Mouse (Mus musculus) lung, postnatal 4 days (tissue): ENCODE measurements around the gene Plekhg1.

Source experiments
- DNase-seq, 2 experiments: peaks; one replicate each; pipeline ENCODE4 v3.0.0; 2021

Plekhg1 gene

DNA sequence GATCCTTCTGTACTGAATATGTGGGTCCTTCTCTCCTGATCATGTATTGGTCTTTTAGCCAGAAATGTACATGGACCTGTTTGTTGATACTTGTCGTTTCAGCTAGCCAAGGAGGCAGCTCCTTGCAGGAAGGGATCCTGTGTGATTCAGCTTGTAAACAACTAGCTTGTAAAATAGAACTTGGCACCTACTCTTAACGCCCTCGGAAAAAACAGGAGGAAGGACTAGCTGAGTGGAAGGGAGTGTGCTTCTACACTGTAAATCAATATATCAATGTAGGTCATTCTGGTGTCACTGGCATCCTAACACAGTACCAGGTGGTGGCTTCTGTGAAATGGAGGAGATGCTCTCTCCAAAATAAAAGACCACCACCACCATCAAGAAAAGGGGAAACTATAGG lies 157.9 kb downstream of the Plekhg1 start:
- no peak for DNase-seq

DNA sequence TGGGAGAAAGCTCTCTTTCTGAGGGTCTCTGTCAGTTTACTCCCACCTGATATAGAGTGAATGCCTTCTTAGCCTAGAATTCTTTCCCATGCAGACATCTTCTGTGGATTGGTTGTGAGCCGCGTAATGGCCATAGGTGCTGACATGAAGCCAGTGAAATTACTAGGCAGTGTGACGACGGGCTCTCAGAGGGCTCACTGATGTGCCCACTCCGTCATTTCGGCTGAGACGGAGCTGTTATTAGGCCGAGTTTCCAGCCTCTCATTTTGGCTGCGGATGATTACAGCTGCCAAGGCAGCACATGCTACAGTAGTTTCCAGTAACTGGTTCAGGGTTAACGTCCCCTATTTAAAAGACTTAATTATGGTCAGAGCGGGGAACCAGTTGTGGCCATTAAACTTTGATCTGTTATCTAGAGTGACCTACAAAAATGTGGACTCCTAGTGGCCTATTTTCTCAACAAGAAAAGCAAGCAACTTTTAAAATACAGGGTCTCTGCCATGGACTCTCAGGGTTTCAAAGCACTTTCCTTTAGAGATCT lies 160.3 kb downstream of the Plekhg1 start:
- no peak for DNase-seq

DNA sequence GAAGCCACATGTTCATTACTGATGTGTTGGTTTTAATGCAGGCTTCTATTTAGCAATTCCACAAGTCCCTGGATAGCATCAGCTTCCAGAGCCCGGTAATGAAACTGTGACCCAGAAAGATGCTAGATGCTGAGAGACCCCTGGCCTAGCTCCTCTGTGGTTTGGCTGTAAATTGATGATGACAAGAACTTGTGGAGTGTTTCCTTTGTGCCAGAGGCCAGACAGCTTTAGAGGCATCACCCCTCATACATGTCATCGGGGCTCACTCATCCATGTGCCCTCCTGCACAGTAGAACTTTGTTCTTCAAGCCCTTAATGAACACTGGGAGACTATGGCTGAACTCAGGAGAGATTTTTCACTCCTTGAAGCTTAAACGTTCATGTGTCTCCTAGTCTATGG lies 165.6 kb downstream of the Plekhg1 start:
- DNase-seq = no peak

DNA sequence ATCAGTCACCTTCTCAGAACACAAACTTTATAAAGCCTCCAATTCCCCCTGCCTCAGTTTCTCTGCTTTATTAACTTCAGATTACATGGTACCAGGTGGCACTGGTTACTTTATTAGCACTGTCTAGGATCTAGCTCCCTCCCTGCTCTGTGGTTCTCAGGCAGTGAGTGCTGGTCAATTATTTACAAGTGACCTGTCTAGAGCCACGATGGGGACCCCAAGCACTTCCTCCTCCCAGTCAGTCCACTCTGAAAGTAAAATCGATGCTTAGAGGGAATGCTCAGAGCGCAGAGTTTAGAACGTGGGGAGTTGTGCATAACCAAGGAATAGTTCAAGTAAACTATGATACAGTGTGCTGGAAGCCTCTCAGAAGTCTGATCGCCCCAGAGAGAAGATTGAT lies 173.9 kb downstream of the Plekhg1 start:
- DNase-seq = no peak

DNA sequence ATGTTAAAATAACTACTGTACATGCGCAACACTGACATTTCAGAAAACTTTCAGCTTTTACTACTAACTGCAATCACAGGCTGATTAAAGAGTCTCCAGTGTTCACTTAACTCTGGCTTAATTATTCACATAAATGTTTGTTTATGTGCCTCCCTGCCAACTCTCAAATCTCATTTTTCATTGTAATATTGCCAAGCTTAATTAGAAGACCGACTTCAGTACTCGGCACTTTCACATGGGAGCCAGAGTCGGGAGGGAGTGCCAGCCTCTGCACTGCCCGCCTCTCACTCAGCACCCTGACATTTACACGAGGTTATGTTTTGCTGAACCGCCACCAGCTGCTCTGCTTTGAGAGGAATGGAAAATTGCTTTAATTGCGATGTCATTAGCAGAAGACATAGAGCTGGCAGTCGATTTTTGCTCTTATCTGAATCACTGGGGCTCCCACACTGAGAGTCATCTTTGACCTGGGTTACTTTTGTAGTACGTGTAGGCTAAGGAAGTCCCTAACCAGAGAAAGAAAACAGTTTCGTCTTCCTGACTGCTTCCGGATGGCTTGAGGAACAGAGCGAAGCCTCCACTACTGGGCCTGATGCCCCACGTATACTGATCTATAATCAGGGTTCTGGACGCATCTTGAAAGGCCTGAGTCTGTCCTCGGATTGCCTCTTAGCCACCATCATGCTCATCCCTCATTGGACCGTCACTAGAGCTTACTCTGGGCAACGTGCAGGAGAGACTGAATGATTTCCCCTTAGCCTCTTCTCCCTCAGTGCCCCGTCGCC lies 180.4 kb downstream of the Plekhg1 start:
- peak in 1 of 2 experiments; percentile 35 for DNase-seq

DNA sequence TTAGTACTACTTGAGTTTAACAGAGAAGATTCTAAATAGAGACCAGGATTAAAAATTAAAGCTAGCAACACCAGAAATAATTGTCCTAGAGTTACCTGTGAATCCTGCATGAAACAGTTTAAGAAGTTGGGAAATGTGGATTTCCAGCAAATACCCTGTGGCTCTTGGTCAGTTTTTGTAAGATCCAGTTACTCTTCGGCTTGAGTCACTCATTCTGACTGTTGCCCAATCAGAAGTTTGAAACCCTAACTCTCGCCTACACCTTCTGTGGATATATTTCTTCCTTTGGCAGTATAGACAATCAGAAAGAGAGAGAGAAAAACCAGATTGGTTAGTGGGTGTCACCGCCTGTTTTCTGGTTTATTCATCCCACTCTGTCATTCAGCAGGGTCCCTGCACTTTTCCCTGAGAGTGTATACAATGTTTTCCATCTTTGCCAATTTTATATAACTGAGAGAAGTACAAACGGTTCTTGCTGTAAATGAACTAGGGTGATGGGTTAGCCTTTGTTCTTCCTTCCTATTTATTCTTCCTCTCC lies 187.9 kb downstream of the Plekhg1 start:
- no peak for DNase-seq

DNA sequence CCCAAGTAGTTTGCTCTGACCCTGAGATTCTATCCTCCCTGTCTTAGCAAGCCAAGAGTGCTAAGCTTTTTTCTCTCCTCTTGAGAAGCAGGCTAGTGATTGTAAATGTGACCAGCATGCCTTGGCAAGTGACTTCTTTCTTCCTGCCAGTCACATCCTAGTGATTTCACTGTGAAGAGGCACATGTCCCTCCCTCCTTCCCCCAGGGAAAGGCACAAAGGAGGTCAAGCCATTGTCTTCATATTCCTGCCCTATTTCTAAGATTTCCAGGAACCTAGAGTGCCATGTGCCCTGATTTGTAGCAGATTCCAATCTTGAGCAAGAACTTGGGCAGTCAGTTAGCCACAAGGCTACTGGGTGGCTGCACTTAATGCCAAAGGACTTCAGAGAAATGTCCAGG lies 191.7 kb downstream of the Plekhg1 start:
- DNase-seq = no peak

DNA sequence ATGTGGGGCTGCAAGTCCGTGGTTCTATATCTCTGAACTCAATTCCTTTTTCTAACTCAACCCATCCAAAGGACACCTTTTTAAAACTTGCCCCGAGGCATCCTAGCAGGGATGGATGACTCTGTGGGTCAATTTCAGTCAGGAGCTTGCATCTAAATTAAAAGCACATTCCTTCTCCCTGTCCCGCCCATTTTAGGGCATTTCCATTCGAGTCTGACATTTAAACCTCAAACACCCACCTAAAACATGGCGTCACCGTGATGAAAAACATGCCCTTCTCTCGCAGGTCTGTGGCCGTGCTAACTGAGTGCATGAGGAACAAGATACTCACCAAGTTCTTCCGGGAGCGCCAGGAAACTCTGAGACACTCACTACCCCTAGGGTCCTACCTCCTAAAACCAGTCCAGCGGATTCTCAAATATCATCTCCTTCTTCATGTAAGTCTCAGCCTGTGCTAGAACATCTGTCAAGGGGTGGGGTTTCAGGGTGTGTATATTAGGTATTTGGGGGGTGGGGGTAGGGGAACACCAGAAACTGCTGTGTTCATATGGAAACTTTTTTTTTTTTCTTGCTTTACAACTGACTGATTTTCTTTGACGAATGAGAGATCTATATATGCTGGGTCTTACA lies 193.3 kb downstream of the Plekhg1 start:
- DNase-seq = no peak

DNA sequence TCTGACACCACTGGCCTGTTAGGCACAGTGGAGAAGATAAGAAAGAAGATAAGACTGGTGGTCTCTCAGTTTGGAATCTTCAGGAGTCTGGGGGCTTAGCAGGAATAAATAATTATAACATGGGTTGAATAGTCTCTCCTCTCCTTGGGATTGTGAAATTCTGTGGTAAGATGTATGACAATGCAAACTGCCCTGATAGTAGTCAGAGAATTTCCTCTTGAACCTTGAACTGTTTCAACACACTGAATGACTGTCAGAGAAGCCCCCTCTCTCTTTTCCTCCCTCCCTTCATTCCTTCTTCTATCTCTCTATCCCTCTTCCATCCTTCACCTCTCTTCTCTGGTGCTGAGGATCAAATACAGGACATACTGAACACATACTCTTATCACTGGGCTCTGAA lies 196.7 kb downstream of the Plekhg1 start:
- DNase-seq = no peak

DNA sequence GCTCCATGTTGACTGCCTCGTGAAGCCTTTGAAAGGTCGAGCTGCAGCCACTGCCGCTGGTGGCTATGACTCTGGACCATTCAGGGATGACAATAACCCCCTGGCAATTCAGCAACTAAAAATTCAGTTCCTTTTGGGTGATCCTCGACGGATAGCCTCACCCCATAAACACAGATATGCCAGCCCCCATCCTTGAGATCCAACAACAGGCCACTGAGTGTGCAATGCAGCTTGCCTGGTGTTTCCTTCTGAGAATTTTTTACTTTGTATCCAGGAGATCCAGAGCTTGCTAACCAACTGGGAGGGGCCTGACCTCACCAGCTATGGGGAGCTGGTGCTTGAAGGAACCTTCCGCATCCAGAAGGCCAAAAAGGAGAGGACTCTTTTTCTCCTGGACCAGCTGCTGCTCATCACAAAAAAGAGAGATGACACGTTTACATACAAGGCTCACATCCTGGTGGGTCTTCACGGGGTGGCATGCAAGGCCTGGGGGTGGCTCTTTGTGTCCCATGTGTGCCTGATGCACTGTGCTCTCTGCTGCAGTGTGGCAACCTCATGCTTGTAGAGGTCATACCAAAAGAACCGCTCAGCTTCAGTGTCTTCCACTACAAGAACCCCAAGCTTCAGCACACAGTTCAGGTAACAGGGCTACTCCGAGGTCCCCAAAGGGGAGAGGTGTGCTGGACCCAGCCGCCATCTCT lies 199.9 kb downstream of the Plekhg1 start:
- no peak for DNase-seq

DNA sequence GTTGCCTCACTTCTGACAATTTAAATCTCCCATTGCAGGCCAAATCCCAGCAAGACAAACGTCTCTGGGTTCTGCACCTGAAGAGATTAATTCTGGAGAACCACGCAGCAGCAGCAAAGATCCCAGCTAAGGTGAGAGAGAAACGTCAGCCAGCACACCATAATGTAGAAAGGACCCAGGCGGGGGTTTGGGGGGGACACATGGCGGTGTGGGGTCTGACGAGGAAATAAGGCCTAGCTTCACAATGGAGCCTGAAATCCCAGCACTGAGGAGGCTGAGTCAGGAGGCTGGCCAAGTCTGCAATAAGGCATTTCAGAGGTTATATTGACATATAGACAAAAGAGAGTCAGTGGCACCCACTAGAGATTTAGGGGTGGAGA lies 200.4 kb downstream of the Plekhg1 start:
- no peak for DNase-seq

DNA sequence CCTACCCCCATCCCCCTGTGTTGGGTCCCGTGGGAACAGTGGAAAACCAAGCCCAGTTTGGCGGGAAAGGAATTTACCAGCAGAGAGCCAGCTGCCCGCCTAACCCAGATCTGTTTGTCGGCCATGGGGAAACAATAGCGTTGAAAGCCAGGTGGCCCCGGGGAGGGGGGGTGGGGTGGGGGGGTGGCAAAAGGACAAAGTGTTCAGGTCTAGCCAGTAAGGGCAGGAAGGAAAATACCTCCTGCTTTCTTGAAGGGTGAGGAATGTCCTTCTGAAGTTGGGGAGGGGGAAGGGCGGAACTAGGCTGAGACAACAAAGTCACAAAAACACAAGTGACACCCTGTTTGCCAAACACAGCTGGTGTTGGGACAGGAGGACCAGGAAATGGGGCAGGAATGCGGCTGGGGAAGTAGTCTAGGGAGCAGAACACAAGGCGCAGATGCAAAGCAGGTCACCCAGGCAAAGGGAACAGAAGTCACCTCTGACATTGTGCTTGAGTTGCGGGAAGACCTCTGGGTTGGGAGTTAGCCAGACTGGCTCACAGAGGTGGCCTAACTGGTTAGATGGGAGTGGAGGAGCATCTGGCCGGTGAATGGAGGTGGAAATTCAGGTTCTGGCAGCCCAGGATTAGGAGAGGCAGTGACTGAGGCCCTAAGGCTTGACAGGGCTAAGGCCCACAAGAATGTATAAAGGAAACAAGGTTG lies 201.0 kb downstream of the Plekhg1 start:
- peak; percentile 66 to 80 for DNase-seq

DNA sequence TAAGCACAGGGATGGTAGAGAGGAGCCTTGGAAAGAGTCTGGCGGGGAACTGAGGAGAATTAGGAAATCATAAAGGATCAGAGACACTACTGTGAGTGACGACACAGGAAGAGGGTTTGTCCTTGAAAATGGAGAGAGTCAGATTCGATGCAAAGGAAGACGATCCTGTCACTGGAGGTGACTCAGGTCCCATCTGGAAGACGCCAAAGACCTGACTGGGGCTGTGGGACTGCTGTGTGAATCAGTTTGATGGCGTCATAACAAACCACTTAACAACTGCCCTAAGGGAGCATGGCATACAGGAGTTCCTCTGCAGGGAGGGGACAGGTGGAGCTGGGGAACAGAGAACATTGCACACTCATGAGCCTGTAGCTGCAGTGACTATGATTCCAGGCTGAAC lies 202.1 kb downstream of the Plekhg1 start:
- DNase-seq = no peak

DNA sequence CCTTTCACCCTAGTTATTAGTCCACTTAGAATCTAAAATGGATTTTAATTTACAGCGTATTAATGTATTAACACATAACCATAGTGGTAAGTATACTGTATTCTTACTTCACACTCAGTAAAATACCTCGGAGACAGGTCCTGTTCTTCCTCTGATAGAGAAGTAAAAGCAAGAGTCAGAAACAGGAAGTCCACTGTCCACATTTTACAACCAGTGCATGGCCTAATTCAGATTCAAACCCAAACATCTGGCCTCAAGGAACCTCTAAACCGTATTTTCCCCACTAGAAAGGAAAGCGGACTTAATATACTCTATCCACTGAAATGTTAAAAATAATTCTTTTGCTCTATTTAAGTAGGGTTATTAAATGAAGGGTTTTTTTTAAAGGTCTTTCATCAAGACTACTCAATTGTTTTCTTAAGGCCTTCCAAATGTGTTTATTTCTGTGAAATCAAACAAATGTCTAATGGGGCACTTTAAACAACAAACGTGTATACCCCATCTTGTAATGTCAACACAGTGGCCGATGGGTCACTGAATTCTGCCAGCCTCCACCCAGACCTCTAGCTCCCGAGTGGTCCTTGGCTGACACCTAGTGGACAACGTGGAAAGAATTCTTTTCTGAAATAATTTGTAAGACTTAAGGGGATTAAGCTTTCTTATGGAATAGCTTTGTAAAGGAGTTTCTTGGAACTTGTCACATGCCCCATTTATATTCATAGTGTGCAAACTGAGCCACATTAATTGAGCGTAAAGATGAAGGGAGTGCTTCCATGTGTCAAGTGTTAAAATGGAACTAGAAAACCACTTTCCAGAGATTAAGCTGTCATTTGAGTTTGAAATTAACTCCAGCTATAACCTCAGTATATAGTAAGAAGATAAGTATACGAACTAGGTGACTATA lies 203.6 kb downstream of the Plekhg1 start:
- peak; percentile 62 to 82 for DNase-seq

DNA sequence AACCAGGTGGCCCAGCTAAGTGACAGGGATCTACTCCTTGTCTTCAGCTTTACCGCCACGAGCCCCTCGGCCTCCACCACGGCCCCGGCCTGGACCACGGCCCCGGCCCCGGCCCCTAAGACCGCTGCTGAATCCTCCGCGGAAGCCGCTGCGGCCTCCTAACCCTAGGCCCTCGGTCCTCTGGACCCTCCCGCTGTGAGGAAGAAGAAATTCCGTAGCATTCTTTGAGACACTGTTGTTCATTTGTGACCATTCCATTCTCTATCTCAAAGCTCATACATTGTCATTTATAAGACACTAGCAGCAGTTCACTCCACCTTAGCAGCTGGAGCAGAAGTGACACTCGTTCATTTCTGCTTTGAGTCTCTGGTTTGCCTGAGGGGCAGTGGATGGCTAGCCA lies 206.7 kb downstream of the Plekhg1 start:
- DNase-seq = no peak

DNA sequence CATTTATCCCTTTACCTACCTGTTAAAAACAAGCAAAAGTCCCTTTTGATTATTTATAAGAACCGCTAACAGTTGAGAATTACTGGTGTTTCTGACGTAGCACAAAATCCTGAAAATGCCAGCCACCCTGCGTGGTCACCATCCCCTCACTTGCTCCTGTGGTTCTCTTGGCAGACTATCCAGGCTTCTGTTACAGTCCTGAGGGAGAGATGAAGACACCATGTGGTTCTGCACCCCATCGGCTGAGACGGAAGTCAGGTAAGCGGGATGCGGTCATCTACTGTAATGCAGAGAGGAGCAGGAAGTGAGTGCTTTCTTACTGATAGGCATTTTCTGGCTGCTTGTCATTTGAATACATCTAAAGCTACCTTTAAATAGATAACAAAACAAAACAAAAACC lies 207.2 kb downstream of the Plekhg1 start:
- DNase-seq = no peak

DNA sequence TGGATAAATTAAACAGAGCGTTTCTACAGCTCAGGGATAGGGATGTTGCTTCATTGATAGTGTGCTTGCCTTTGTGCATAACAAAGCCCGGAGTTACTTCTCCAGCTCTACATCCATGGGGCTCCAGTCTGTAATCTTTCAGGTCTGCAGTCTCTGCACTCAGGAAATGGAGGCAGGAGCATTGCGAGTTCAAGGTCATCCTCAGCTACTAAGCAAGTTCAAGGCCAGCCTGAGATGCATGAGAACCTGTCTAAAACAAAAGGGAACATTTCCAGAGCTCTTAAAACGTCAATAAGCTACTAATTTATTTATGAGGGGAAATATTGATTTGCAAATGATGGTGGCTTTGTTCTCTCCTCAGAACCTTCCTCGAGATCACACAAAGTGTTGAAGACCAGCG lies 209.1 kb downstream of the Plekhg1 start:
- DNase-seq = no peak

DNA sequence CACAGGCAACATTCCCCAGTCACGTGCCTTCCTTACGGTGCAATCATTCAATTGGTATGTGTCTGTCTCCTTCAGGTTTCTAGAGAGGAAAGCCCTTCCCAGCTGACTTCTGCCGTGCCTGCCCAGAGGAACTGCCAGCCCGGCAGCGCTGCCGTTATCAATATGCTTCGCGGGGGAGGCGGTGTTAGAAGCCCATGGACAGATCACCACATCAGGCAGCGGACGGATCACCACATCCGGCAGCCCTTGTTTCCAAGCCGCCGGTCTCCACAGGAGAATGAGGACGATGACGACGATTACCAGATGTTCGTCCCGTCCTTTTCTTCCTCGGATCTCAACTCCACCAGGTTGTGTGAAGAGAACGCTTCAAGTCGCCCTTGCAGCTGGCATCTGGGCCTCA lies 216.3 kb downstream of the Plekhg1 start:
- DNase-seq = no peak

DNA sequence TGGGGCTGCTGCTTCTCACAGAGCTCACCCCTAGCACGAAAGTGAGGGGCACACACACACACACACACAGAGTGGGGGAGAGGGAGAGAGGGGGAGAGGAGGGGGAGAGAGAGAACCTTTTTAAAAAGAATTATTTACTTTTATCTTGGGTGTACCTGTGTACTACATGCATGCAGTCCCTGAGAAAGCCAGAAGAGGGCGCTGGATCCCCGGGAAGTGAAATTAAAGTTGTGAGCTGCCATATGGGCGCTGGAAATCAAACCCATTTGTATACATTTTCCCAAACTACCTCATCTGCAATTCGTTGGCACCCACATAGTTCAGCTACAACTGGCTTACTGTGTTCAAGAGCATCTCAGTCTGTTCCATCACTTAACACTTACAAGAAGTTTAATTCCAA lies 218.4 kb downstream of the Plekhg1 start:
- no peak for DNase-seq

DNA sequence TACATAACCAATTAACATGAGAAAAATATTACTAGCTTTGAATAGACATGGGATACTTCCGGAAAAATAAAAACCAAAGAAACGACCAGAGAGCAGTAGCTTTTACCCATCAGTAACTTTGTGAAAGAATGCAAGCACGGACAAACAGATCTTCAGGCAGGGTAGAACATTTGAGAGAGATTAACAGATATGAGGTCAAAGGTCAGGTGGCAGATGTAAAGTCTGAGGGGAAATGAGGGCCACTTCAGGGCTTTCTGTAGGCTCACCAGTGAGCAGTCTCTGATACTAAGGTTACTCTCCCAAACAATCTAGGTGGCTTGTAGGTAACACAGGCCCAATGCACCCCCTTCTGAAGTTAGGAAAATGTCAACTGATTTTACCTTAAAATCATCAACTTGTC lies 228.9 kb downstream of the Plekhg1 start:
- no peak for DNase-seq

DNA sequence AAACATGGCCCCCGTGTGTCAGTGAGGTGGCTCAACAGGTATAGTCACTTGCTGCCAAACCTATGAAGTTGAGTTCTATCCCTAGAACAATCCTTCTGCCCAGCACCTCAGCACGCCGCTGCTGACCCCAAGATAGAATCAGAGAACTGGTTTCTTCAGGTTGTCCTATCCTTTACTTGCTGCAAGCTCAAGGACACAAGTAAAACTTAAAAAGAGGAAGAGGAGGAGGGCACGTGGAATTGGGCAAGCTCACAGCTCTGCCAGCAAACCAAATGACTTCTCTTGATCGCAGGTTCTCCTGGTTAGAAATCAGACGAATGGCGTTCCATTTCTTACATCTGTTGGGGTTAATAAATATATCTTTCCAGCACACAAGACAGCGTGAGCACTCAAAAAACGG lies 232.1 kb downstream of the Plekhg1 start:
- no peak for DNase-seq
